Mouse (Mus musculus): Measurements from ENCODE around the gene Slc44a5.

Slc44a5 gene

DNA sequence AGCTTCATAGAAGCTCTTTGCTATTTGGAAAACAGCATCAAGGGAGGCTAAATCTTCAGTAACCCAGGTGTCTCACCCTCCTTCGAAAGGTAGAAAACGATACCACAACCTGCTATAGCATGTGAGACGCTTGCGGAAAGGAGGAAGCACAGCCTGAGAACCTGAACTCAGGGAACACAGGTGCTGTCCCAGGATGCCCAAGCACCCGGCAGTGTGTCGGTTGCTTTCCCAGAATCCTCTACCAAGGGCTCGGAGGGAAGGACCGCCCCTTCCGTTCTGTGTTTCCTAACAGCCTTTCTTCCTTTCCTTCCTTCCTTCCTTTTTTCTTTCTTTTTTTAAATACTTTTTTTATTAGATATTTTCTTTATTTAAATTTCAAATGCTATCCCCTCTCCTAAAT, 326.8 kb downstream of the Slc44a5 start:
- DNase-seq (ENCODE audit: low spot score): no peak

DNA sequence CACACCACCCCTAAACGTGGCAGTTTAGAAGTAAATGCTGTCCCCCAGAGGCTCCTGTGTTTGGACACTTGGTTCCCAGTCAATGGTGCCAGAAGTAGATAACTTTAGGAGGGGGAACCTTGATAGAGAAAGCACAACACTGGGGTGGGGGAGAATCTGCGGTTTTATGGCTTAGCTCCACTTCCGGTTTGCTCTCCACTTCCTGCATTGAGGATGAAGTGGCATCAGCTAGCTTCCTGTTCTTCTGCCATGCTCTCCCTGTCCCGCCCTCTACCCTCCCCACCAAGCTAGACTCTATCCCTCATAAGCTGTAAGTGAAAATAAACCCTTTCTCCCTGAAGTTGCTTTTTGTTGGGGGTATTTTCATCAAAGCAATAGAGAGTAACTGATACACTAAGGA, 327.9 kb downstream of the Slc44a5 start:
- no peak for DNase-seq (ENCODE audit: low spot score)

DNA sequence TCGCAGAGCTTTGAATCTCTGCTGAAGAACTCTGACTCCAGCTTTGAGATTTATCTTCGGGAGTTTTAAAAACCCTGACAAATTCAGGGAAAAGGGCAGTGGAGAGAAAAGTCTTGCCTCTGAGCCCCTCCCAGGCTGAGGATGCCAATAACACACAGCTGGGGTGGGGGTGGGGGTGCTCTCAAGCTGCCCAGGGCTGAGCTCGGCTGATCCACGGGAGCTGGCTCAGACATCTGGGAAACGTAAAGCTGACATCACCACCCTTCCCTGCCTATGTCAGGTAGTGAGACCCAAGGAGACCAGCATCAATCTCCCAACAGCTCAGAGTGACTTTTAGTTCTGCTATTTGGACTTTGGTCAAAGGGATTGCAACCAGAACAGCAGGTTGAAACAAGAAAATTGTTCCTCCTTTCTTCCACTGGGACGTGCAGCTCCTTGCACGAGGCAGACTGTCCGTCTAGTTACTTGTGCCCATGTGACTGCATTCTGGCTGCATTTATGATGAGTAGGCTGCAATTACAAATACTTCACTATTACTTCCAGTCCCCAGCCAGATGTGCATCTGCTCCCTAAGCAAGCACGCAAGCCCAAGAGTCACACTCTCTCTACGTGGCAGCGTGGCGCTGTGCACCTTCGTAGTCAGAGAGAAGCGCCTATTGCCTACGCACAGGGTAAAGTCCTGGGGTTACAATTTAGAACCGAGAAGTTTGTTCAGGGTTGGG, 332.1 kb downstream of the Slc44a5 start:
- DNase-seq (ENCODE audit: low spot score): no peak

DNA sequence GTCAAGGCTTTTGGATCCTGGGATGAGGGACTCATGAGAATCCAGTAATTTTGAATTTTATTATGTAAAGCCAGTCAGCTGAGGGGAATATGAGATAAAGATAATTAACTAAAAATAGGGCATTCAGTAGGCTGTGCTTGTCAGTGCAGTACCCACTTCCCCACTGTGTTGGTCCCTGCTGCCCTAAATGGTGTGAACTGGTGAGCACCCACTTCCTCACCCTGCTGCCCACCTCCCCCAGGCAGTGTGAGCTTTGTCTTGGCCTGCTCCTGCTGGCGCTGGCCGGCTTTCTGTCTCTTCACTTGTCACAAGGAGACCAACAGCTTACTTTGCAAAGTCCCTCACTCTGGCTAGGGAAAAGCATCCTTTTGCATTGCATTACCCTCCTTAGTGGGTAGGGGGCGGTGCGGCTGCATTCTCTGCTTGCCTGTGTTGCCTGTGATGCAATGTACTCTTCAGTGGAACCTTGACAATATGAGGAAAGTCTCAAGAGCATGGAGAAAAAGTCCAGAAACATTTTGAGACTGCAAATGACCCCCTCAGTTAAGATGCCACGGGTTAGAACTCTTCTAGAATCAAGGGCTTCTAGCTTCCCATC, 344.5 kb downstream of the Slc44a5 start:
- peak; percentile 68 for DNase-seq (ENCODE audit: low spot score)
